Mouse (Mus musculus) olfactory bulb, adult 2 months (tissue): ENCODE data around the gene Majin.

Source experiments
- CTCF ChIP-seq: fragments of 200-500 bp; IDR thresholded peaks from 2 replicates; pipeline ENCODE4 v1.5.1; 2012; ENCODE audit warnings: low read depth, mild to moderate bottlenecking, low read length, moderate library complexity; ENCODE audit not compliant: insufficient read depth
- POLR2A ChIP-seq: fragments of 200-500 bp; IDR thresholded peaks from 2 replicates; pipeline ENCODE4 v1.6.1; 2012; ENCODE audit warnings: mild to moderate bottlenecking, low read depth, low read length, moderate library complexity; ENCODE audit not compliant: insufficient read depth

- TF ChIP-seq CTCF (no peak), POLR2A (no peak)
These were observed 17.4 kb upstream of the Majin start for GRCm38 (mm10) chr19:6166750-6167149.
